Mouse (Mus musculus): ENCODE results near the gene Ampd1.

DNA sequence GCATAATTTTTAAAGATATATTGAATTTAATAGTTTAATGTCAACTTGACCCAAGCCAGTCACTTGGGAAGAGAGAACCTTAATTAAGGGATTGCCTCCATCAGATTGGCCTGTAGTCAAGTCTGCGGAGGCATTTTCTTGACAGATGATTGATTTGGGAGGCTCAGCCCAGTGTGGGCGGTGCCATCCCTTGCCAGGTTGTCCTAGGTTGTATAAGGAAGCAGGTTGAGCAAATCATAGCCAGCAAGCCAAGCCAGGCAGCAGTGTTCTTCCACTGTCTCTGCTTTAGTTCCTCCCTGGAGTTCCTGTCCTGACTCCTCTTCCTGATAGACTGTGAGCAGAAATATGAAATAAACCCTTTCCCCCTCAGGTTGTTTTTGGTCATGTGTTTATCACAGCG, 49.8 kb downstream of the Ampd1 start:
- TF ChIP-seq TAL1 (IDR thresholded peaks at IDR 0.05; ENCODE audit: low read length) (no peak), GATA1 (IDR thresholded peaks at IDR 0.05; ENCODE audit: low read length) (no peak)

All from erythroblast, embryonic 14.5 days (primary cell).